Mouse (Mus musculus) ovary, adult 18-20 months (tissue): ENCODE data around the gene C2cd5.

Experiments
- DNase-seq: peaks from one replicate; pipeline ENCODE4 v3.0.0; 2022; ENCODE audit warnings: low spot score, mixed read lengths

C2cd5 gene

GRCm38 (mm10) chr6:143073476-143073875, 26.5 kb downstream of the C2cd5 start:
- DNase-seq: no peak

- no peak for DNase-seq
Measured at GRCm38 (mm10) chr6:143072412-143073014, 27.4 kb downstream of the C2cd5 start.

- DNase-seq: no peak
Measured at GRCm38 (mm10) chr6:143070736-143071135, 29.2 kb downstream of the C2cd5 start.

GRCm38 (mm10) chr6:143070019-143070418, 29.9 kb downstream of the C2cd5 start:
- DNase-seq: no peak

- DNase-seq: no peak
Measured at GRCm38 (mm10) chr6:143069606-143070005, 30.3 kb downstream of the C2cd5 start.

- no peak for DNase-seq
Measured at GRCm38 (mm10) chr6:143068181-143068915, 31.6 kb downstream of the C2cd5 start.

- no peak for DNase-seq
Measured at GRCm38 (mm10) chr6:143067654-143068053, 32.3 kb downstream of the C2cd5 start.

GRCm38 (mm10) chr6:143066859-143067258, 33.1 kb downstream of the C2cd5 start:
- no peak for DNase-seq

- DNase-seq: no peak
Measured at GRCm38 (mm10) chr6:143064047-143064446, 35.9 kb downstream of the C2cd5 start.

- DNase-seq: no peak
Measured at GRCm38 (mm10) chr6:143057601-143058000, 42.3 kb downstream of the C2cd5 start.

- no peak for DNase-seq
Measured at GRCm38 (mm10) chr6:143051566-143051965, 48.4 kb downstream of the C2cd5 start.

- DNase-seq: no peak
Measured at GRCm38 (mm10) chr6:143049791-143050555, 50.0 kb downstream of the C2cd5 start.

- DNase-seq: no peak
Measured at GRCm38 (mm10) chr6:143049117-143049516, 50.8 kb downstream of the C2cd5 start.

GRCm38 (mm10) chr6:143047538-143048258, 52.2 kb downstream of the C2cd5 start:
- no peak for DNase-seq

- DNase-seq: no peak
Measured at GRCm38 (mm10) chr6:143041578-143041977, 58.4 kb downstream of the C2cd5 start.

- no peak for DNase-seq
Measured at GRCm38 (mm10) chr6:143035261-143035660, 64.7 kb downstream of the C2cd5 start.

- no peak for DNase-seq
Measured at GRCm38 (mm10) chr6:143034503-143034902, 65.4 kb downstream of the C2cd5 start.

- DNase-seq: no peak
Measured at GRCm38 (mm10) chr6:143030521-143030920, 69.4 kb downstream of the C2cd5 start.

GRCm38 (mm10) chr6:143027896-143028295, 72.0 kb downstream of the C2cd5 start:
- no peak for DNase-seq

- DNase-seq: no peak
Measured at GRCm38 (mm10) chr6:143027402-143027801, 72.5 kb downstream of the C2cd5 start.

GRCm38 (mm10) chr6:143023691-143024090, 76.2 kb downstream of the C2cd5 start:
- no peak for DNase-seq

- no peak for DNase-seq
Measured at GRCm38 (mm10) chr6:143021756-143022155, 78.2 kb downstream of the C2cd5 start.
